Mouse (Mus musculus): ENCODE results near the gene Sec22a. TPM values are rescaled to one million over a fixed set of nuclear protein-coding genes. Genes with fewer than 3 reads are reported as not detected.

The Sec22a gene
- total RNA-seq, 2 experiments from 2014 or later: 14.2 to 18.6 TPM

DNA sequence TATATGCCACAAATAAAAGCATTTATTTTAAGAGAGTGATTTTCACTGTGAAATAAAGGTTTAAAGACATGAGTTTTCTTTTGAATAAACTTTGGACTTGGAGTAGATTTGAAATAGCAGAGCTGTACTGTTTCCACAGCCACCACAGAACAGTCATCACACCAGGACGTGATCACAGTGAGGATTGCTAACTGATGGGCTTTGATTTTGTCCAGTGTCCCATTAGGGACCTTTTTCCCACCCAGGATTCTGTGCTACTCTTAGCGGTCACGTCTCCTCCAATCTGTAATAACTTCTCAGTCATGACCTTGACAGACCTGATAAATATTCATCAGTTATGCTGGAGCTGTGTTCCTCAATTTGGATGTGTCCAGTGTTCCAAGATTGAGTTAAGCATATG lies 48.2 kb downstream of the Sec22a start:
- no peak for DNase-seq (ENCODE audit: low spot score in 2 of 2)
- intact Hi-C loops (cut with DNase I): loop anchor here (5.0 to 10.0 kb wide), 2 partner anchors 317 to 499 kb away; no protein-coding TSS in a partner anchor

DNA sequence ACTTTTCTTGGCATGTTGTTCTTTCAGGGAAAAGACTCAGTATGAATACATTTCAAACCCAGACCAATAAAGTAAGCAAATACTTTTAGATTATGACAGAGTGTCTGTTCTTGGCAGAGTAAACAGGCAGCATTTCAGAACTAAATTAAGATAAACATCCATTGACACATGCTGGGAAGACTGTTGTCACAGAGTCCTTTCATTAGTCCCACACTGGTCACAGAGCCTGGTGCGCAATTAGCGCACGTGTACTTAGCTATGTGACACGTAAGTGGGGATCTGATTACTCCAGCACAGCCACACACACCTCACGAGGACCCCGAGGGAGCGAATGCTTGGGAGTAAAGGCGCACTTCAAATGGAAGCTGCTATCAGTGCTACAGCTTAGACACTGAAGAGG lies 52.1 kb downstream of the Sec22a start:
- DNase-seq (ENCODE audit: low spot score in 2 of 2): no peak
- intact Hi-C loops (cut with DNase I): loop anchor here (10.0 kb wide), 1 partner anchor 503 kb away; no protein-coding TSS in a partner anchor

DNA sequence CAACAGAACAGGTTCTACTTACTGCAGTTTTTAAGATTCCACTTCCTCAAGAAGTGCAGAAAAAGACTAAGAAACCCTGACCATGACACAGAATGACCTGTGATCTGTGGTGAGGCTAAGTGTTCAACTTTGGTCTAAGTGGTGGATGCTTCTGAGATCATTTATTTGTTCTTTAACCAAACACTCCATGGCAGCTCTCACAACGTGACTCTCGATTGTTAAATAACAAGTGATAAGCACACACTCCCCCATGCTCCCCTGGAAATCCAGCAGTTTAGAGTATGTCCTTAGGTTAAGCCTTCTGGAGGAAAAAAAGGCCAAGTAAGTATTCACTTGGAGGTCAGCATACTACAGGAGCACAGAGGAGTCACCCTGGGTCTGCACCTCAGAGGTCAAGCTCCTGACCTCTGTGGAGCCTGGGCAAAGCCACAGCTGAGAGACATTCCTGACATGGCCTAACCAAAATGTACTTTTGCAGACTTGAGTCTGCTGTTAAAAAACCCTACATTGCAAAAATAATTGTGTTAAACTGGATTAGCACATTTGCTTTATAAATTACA lies 53.1 kb downstream of the Sec22a start:
- DNase-seq (ENCODE audit: low spot score in 2 of 2): no peak
- intact Hi-C loops (cut with DNase I): loop anchor here (10.0 kb wide), 1 partner anchor 504 kb away; no protein-coding TSS in a partner anchor

DNA sequence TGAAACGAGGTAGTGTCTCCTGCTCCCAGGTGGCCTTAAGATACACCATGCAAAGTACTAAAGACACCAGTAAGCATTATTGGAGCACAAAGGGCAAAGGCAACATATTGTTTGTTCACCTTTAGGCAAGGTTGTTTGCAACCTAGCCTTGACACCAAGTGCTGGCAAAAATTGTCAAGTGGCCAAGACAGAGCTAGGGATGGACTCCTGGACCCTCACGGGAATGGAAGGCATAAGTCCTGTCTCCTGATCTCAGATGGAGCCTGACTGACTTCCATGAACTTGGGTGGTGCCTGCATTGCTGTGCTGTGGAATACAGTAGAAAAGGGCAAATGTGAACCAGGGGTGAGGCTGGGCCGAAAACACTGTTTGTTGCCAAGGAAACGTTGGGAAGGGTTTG lies 54.1 kb downstream of the Sec22a start:
- intact Hi-C loops (cut with DNase I): loop anchor here (10.0 kb wide), 1 partner anchor 505 kb away; no protein-coding TSS in a partner anchor

DNA sequence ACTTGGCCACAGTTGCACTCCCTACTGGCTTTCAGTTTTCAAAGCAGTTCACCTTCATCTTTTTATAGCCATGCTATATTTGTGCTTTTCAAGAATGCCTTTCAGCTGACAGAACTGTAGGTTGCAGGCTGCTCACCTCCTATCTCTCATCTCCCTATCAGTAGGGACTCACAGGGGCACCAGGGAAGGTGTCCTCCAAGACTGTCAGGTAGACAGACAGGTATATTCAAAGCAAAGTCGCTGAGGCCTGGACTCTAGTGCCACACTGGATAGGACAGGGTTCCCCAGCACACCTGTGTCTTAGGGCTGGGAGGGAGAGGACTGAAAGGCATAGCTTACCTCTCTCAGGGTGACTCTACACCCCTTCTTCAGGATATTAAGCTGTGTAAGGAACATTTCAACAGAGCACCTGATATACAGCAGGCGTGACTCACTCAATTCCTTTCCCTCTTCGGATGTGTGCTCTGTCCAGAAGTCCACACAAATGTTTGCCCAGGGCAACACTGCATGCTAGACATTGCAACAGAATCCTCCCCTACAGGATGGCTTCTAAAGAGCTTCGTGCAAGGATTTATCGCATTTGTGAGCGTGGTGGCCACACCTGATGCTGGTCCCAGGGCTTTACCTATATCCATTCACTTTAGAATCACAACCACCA lies 55.1 kb downstream of the Sec22a start:
- no peak for DNase-seq (ENCODE audit: low spot score in 2 of 2)
- intact Hi-C loops (cut with DNase I): no loop called here

More for the DNA sequence above, 54.1 kb downstream of the Sec22a start:
- no peak for DNase-seq (ENCODE audit: low spot score in 2 of 2)

DNA sequence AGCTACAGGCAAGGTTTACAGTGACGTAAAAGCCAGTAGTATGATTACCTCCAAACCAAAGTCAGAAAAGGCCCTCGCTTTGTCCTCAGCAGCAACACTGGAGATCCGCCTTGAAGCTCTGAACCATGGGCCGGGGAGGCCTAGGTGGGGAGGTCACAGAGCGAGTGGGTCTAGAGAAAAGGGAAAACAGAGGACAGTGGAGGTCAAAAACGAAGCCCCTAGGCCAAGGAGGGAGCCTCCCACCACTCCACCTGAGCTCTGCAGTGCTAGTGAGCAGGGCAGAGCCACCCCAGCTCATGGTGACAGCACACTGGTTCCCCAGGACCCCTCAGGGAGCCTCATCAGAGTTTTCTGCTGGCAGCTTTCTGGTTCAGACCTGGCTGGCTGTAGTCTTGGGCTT lies 55.7 kb downstream of the Sec22a start:
- DNase-seq (ENCODE audit: low spot score in 2 of 2): no peak
- intact Hi-C loops (cut with DNase I): no loop called here

DNA sequence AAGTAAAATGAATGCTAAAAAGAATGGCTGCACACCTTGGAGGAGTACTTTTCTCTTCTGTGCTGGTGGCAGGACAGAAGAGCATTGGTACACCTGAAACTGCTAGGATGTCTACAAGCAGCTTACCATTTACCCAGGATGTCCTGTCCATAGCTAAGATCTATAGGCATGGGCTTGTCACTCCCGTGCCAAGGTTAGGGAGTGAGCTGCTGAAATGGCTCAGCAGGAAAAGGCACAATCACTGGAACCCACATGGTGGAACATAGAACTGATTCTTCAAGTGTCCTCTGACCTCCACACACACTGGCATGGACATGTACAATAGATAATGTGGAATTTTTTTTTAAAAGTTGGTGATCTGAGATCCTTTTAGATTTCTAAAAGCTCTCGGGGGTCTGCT lies 56.4 kb downstream of the Sec22a start:
- DNase-seq (ENCODE audit: low spot score in 2 of 2): no peak
- intact Hi-C loops (cut with DNase I): no loop called here

GRCm38 (mm10) chr16:35306631-35307030 lies 57.1 kb downstream of the Sec22a start:
- no peak for DNase-seq (ENCODE audit: low spot score in 2 of 2)
- intact Hi-C loops (cut with DNase I): no loop called here

DNA sequence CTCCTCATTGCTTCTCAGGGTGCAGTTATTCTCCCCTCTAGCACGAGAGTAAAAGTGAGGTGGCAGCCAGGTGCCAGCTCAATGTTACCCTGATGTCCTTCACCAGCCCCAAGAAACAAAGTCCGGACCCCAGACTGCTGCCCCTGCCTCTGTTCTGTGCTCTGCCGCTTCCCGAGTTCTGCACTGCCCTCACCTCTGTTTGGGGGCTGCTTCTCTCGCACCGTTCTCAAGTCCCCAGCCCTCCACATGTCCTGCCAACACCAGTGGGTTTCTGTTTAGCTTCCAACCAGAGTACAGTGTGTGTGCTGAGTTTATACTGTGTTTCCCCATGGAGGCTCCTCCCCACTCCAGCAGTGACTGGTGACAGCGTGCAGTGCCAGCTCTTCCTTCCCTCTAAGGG lies 58.5 kb downstream of the Sec22a start:
- intact Hi-C loops (cut with DNase I): no loop called here
- DNase-seq (ENCODE audit: low spot score in 2 of 2): no peak

- intact Hi-C loops (cut with DNase I): no loop called here
- no peak for DNase-seq (ENCODE audit: low spot score in 2 of 2)
Observed at GRCm38 (mm10) chr16:35304416-35304815, 59.3 kb downstream of the Sec22a start.

- DNase-seq (ENCODE audit: low spot score in 2 of 2): no peak
- intact Hi-C loops (cut with DNase I): no loop called here
Observed at GRCm38 (mm10) chr16:35303721-35304120, 60.0 kb downstream of the Sec22a start.

DNA sequence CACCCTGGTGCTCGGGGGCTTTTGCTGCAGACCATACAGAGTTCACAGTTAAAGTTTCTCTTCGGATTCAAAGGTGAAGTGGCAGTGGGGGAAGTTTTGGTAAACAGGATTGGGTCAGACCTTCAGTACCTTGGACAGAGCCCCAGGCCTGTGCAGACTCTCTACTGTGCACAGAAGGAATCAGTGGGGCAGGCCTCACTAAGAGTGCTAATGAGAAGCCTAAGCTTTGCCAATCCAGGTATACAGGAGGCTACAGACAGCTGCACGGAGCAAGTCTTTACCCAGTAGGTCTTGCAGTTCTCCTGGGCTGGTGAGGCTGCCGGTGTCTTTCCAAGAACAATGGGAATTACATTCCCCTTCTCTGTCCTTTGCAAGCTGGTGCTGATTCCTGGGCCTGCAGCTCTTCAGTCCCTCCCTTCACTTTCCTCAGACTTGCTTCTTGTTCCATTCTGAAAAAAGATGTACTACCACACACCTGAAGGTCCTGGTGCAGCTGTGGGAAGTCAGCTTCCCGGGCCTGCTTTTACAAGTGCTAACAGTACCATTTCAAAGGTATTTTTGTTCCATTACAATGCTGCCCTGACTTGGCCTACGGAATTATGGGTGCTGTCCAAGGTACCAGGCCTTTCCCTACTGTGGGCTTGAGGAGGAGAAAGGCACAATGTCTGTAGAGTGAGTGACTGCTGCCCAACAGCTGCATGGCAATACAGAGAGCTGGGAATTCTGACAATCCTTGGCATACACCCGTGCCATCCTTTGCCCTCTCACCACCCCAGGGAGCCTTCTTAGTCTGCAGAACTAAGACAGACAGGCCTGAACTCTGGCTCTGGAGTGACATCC lies 61.1 kb downstream of the Sec22a start:
- no peak for DNase-seq (ENCODE audit: low spot score in 2 of 2)
- intact Hi-C loops (cut with DNase I): no loop called here

DNA sequence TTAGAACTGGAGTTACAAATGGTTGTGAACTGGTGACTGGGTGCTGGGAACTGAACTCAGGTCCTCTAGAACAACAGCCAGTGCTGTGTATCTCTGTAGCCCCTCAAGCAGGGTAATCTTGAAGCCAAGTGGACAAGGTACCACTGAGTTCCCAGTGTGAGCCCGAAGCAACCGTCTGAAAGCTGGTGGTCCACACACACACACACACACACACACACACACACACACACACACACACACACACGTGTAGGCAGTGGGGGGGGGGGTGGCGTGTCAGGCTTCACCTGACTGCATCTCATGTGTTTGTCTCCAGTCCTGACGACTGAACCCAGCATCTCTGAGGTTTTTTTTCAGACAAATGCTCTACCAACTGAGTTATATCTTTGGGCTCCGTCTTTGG lies 63.6 kb downstream of the Sec22a start:
- intact Hi-C loops (cut with DNase I): no loop called here
- DNase-seq (ENCODE audit: low spot score in 2 of 2): no peak

- intact Hi-C loops (cut with DNase I): no loop called here
- no peak for DNase-seq (ENCODE audit: low spot score in 2 of 2)
Observed at GRCm38 (mm10) chr16:35297786-35298185, 65.9 kb downstream of the Sec22a start.

DNA sequence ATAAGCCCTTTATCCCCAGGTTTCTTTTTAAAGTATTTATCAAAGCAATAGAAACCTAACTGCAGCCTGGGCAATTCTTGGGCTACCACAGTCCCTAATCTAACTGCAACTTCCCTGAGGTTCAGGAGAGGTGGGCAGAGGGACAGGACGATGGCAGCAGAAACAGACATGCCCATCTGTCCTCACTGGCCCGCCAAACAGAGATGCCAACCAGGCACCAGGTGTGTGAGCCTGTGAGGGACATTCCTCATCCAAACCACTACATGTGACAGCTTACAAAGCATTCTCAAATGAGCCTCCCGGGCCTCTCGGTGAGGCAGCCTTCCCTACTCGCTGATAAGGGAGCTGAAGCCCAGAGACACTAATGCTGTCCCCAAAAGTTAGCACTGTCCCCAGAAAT lies 76.5 kb downstream of the Sec22a start:
- intact Hi-C loops (cut with DNase I): no loop called here
- DNase-seq (ENCODE audit: low spot score in 2 of 2): no peak

DNA sequence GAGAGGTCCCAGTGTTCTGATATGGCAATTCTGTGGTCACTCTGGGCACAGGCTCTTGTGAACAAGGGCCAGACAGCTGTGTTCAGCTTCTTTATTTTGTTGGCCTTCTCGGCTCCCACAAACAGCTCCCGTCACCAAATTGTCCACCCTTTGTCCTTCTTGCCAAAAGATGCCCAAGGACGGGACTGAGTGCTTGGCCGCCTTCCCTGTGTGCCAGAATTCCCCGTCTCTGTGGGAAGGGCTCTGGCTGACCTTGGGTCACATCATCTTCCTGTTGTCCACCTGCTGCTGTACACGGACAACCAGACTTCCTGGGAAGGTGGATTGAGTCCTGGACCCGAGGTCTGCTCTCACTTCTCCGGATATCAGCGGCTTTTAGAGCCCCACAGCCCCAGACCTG lies 77.9 kb downstream of the Sec22a start:
- no peak for DNase-seq (ENCODE audit: low spot score in 2 of 2)
- intact Hi-C loops (cut with DNase I): no loop called here

DNA sequence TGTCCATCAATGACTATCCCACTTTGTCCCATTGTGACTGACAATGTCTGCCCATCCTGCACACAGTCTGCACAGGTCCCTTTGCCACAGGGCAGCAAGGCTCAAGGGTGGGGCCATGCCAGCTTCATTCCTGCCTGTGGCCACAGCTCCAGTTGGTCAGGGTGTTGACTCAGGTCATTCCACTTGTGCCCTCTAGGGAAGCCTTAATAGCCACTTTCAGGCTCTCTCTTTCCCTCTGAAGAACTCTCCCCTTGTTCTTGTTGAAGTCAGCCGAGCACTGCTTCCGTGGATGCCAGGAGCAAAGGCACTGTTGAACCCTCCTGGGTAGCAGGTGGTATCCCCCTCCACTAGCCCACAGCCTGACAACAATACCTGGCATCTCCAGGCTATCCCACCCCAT lies 81.3 kb downstream of the Sec22a start:
- DNase-seq (ENCODE audit: low spot score in 2 of 2): no peak
- intact Hi-C loops (cut with DNase I): no loop called here

DNA sequence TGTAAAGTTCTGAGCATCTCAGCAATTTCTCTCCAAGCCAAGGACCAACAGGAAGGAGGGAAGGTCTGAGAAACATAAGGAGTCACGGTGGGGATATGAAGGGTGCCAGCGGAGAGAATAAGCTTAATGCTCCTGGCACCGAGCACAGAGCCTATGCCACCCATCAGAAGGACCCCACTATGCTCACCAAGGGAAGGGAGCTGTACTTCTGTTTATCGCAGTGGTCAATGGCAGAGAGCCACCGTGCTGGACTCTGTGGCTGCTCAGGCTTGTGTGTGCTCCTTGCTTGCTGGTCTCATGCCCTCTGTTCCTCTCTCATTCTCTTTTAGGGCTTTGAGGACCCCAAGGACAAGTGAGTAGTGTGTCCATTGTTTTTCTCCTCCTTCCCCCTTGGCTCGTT lies 85.6 kb downstream of the Sec22a start:
- intact Hi-C loops (cut with DNase I): no loop called here
- no peak for DNase-seq (ENCODE audit: low spot score in 2 of 2)

GRCm38 (mm10) chr16:35272417-35272816 lies 91.3 kb downstream of the Sec22a start:
- intact Hi-C loops (cut with DNase I): loop anchor here (5.0 kb wide), 1 partner anchor 215 kb away; no protein-coding TSS in a partner anchor
- DNase-seq (ENCODE audit: low spot score in 2 of 2): no peak

- intact Hi-C loops (cut with DNase I): loop anchor here (1.0 to 5.0 kb wide), 3 partner anchors 115 to 214 kb away; no protein-coding TSS in a partner anchor
- DNase-seq (ENCODE audit: low spot score in 2 of 2): no peak
Observed at GRCm38 (mm10) chr16:35271572-35271971, 92.1 kb downstream of the Sec22a start.

All from left cerebral cortex, postnatal 36 days (tissue).